Mouse (Mus musculus) cerebellum, postnatal 36 days (tissue): Measurements from ENCODE around the gene Os9.
"Not testable (repeated sequence)": the region's sequence is repeated elsewhere in the genome, so short reads cannot be mapped to it uniquely, and the experiment has no call there.

Source experiments
- DNase-seq, 2 experiments: peaks; one replicate each; pipeline ENCODE4 v3.0.0; 2021 to 2022; ENCODE audit warnings: mixed read lengths in 2 of 2

Os9 gene

DNA sequence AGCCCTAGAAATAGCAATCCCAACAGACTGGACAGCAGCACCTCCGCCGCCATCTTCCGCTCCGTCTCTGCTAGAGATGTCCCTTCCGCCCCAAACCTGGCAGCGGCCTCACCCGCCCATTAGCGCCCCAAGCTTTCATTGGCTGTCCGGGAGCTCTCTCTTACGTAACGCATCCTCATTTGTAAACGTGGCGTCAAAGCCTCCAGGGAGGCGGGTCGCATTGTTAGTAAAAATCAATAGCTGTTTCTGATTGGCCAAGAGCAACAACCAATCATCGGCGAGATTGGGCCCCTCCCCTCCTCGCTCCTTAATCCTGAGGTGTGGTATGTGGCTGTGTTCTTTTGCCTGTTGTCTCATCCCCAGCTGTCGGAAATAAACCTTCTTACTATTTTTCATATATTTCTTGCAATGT is at the start of gene Os9:
Os9 (minus strand) TSS at position 66 of the 412 bp plus-strand sequence.
- peak; percentile 93 to 96 for DNase-seq

DNA sequence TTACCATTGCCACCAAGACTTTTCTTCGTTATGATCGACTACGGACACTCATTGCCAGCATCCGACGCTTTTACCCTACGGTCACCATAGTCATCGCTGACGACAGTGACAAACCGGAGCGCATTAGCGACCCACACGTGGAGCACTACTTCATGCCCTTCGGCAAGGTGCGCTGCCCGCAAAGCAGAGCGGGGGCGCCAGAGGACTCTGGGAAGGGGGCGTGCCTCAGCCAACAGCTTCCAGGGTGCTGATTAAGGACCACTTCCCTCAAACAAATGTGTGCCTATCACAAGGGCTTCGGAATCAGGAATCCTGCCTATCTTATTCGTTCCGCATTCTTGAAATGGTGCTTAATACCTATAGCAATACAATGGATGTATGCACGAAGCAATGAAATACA is 49.1 kb upstream of the Os9 start:
- no peak for DNase-seq

DNA sequence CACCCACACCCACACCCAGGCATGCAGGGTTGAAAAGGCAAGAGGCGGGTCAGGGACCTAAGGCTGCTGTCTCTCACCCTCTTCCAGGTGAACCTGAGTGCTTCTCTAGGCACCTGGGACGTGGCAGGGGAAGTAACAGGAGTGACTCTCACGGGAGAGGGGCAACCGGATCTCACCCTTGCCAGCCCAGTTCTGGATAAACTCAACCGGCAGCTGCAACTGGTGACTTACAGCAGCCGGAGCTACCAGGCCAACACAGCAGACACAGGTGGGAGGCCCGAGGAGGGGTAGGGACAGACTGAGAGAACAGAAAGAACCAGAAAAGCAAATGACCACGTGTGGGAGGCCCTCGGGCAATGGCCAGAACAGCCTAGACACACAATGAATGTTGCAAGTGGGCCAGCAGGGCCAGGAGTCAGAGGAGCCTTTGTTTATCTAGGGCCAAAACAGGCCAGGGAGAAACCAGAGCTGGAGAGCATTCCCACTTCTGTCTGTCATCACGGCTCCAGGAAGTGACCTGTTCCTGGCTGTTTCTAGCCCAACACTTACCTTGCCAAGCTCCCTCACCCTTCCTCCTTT is 46.8 kb upstream of the Os9 start:
- no peak for DNase-seq

DNA sequence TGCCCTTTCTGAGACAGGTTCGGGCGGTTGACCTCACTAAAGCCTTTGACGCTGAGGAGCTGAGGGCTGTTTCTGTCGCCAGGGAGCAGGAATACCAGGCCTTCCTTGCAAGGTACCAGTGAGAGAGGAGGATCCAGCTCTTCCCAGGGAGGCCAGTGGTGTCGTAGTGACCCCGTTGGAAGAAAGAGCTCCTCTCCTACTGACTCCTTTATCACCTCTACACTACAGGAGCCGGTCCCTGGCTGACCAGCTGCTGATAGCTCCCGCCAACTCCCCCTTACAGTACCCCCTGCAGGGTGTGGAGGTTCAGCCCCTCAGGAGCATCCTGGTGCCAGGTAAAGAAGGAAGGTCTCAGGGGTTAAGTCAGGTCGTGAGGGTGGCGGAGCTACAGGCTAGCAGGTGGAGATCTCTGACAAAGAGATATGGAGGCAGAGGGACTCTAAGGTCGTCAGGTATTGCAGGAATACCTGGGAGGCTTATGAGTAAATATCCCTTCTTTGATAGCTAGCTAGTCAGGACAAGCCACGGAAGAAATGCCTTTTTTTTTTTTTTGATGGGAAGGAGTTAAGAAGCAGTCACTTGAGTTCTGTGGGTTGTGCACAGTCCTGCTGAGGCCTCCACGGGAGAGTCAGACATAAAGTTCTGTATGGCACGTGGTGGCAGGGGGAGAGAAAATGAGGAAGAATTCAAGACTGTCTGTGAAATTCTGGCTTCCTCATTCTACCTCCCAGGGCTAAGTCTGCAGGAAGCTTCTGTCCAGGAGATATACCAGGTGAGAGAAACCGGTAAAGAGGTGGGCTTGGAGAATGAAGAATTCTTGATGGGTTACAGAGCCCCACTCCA is 46.1 kb upstream of the Os9 start:
- no peak for DNase-seq

- DNase-seq: no peak
Observed at GRCm38 (mm10) chr10:127166404-127166715, 45.4 kb upstream of the Os9 start.

DNA sequence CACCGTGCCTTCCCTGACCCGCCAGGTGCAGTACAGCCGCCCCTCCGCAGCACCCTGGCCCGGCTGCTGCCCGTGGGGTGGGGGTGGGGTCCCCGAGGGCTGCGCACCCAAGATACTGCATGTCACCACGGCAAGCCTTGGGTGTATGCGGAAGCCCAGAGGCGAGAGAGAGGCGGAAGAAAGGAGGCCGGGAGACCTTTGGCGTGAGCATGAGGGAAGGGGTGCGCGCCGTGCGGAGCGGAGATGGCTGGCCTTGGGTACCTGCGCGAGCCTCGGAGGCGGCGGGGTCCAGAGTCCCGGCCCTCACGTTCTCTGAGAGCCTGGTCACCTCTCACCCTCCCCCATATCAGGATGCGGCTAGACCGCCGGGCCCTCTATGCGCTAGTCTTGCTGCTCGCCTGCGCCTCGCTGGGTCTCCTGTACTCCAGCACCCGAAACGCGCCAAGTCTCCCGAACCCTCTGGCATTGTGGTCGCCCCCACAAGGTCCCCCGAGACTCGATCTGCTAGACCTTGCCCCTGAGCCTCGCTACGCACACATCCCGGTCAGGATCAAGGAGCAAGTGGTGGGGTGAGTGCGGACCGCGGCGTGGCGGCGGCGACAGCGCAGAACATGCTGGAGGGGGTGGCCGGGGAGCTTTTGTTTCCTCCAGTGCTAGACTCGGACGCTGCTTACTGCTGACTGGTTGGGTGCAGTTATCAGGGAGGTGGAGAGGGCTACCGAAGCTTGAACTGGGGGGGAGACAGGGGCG is 44.9 kb upstream of the Os9 start:
- peak; percentile 60 to 70 for DNase-seq

DNA sequence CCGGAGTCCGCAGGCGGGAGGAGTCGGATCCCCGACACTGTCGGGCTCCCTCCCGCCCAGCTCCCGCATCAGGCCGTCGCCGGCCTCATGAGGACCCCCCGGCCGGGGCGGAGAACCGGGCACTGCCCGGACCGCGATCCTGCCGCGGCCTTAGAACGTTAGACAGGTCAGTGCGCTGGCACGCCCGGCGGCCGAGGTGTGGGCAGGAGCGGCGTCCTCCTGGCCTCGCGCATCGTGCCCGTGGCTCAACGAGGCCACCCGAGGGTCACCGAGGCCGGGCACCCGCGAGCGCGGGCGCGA is 44.4 kb upstream of the Os9 start:
- DNase-seq: no peak

DNA sequence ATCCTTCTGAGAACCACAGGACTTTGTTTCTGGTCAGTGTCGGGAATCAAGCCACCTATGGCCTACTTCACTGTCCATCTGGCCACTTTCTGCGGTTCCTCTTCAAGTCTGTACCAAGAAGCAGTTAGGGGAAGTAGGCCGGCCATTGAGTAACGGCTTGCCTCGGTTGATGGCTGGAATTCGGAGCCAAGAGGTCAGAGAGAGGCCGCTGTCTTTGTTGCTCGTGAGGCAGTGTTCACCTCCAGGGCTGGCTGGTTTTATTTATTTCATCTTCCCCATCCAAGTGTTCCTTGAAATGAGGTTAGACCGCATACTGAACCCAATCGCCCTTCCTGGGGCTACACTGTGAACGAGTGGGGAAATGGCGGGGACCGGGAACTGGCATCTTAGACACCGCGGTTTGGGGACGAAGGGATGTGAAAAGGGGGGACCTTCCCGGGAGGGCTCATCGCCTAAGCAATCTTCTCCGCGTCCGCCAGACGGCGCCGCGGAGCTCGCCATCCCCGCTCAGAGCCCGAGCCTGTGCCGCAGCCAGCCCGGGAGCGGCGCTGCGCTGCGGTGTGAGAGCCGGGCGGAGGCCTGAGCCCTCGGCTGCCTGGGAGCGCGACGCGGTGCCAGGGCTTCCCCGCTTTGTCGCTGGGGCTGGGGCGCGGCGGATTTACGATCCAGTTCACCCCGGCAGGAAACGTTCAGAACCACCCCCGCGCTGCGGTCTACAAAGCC is 43.9 kb upstream of the Os9 start, which contains the start of gene B4galnt1:
B4galnt1 (plus strand) TSS at position 595 of the 723 bp plus-strand sequence.
- DNase-seq: peak; percentile 83 to 87

- no peak for DNase-seq
Observed at GRCm38 (mm10) chr10:127164190-127164589, 43.3 kb upstream of the Os9 start.

DNA sequence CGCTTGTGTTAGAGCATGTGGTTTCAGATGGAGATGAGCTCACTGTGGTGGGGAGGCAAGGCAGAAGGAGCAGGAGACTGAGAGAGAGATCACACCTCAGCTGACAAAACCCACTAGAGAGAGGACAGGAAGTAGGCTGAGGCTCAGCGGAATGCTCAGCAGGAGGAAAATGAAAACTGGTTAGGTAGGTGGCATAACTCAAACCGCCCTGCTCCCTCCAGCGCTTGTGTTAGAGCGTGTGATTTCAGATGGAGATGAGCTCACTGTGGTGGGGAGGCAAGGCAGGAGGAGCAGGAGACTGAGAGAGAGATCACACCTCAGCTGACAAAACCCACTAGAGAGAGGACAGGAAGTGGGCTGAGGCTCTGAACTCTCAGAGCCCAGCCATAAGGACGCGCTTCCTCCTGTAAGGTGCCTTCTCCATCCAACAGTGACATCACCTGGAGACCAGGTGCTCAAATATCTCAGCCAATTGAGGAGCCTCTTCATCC is 41.9 kb upstream of the Os9 start:
- DNase-seq: not testable (repeated sequence)

DNA sequence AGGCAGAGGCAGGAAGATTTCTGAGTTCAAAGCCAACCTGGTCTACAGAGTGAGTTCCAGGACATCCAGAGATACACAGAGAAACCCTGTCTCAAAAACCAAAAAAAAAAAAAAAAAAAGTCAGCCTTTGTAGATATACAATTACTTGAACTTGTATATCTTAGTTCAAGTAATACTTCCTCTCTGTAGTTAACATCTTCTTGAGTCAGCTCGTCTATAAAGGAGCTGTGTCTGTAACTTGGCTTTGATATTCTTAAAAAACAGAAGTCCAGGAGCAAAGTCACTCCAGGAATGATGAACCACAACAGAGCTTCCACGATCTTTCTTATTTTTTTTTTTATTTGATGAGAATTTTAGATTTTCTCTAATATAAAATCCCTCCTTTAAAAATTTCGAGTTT is 39.8 kb upstream of the Os9 start:
- no peak for DNase-seq

DNA sequence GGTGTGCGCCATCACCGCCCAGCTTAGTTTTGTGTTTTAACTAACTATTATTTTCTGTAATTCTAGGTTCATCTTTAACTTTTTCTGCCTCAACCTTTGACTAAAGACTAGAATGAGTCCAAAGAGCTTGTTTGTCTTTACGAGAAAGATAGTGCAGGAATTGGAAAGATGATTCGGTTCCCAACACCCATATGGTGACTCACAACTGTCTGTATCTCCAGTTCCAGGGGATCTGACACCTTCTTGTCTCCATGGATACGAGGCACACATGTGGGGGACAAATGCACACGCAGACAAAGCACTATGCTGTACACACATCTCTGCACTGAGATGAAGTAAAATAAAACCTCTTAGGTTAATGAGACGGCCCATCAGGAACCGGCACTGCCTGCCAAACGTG is 39.1 kb upstream of the Os9 start:
- no peak for DNase-seq

GRCm38 (mm10) chr10:127158471-127158870 is 37.5 kb upstream of the Os9 start:
- no peak for DNase-seq

GRCm38 (mm10) chr10:127156511-127156910 is 35.6 kb upstream of the Os9 start:
- no peak for DNase-seq

DNA sequence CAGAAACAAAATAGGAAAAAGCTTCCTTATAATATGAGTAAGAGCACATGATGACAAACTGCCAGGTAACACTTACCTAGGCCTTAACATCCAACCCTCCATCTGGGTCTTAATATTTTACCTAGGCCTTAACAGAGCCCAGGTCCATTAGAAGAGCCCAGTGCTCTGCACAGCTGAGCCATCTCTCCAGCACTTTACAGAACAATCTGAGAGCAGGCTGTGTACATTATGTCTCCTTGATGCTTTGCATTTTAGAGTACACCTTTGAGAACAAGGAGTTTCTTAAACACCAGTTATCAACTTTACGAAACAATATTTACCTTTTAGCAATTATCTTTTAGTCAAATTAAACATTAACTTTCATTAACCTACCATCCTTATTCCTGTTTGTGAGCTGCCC is 35.2 kb upstream of the Os9 start:
- DNase-seq: no peak

DNA sequence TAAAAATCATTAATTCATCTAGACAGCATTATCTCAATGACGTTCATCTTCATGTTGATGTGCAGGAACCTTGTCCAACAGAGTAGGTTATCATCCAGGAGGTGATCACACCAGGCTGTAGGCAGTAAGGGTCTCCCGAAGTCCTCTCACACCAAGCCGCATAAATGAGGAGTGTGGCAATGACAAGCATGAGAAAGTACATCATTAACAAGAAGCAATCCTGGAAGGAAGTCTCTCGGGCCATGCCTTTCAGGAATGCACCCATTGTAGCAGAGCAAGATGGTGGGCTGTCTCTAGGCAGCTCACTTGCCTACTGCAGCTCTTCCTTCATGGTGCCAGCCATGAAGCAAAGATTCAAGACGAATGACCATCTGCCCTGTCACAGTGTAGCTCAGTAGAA is 33.7 kb upstream of the Os9 start:
- DNase-seq: no peak

DNA sequence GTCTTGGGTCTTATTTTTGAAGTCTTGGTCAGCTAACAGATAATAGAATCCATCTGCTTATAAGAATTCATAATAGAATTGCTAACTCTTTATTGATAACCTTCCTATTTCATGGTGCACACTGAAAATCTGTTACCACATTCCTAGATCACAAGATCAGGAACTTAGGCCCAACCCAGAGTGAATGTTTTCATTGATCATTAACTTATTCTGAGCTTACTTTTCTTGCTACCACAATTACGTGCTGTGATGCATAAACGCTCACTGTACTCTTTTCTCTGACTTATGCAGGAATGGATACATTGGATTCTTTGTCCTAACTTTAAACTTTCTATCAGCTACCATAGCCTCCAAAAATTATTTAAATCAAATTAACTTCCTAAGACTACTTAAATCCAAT is 33.3 kb upstream of the Os9 start:
- no peak for DNase-seq

DNA sequence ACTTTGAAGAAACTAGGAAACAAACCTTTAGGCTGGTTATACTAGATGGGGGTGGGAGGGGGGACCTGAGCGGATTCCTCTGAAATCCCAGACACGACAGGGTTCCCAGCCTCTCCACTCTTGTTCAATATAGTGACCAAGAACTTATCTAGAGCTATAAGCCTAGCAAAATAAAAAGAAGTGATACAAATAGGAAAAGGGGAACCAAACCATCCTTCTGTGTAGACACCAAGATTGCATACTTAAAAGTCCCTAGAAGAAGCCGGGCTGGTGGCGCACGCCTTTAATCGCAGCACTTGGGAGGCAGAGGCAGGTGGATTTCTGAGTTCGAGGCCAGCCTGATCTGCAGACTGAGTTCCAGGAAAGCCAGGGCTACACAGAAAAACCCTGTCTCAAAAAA is 32.4 kb upstream of the Os9 start:
- no peak for DNase-seq

DNA sequence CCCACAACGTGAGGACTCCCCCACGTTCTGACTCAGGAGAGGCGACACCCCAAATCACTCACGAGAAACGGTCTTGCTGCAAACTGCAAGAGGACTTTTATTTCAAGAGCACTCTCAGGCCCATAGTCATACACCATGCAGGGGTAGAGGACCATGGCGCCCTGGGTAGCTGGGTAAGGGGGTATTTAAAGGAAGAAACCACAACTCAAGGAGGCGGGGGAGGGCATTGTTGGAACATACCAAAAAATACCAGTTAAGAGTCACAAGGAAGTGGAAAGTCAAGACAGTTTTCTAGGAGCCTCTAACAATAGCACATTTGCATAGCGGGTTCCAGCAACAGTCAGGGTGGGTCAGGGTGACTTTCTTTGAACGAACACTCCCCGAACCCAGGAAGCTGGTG is 31.6 kb upstream of the Os9 start:
- not testable (repeated sequence) for DNase-seq

DNA sequence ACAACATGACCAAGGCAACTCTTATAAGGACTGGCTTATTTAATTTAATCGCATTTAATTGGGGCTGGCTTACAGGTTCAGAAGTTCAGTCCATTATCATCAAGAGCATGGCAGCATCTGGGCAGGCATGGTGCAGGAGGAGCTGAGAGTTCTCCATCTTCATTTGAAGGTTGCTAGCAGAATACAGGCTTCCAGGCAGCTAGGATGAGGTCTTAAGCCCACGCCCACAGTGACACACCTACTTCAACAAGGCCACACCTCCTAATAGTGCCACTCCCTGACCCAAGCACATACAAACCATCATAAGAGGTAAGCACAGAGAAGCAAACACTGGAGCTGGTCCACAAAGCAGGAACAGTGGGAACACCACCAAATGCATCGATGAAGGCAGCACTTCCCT is 30.3 kb upstream of the Os9 start:
- not testable (repeated sequence) for DNase-seq

- DNase-seq: no peak
Observed at GRCm38 (mm10) chr10:127150471-127150872, 29.5 kb upstream of the Os9 start.

- no peak for DNase-seq
Observed at GRCm38 (mm10) chr10:127147135-127147534, 26.2 kb upstream of the Os9 start.

GRCm38 (mm10) chr10:127145303-127145702 is 24.4 kb upstream of the Os9 start:
- no peak for DNase-seq
